ENCODE assay signal across 8 mouse cellular contexts in the genomic region with DNA sequence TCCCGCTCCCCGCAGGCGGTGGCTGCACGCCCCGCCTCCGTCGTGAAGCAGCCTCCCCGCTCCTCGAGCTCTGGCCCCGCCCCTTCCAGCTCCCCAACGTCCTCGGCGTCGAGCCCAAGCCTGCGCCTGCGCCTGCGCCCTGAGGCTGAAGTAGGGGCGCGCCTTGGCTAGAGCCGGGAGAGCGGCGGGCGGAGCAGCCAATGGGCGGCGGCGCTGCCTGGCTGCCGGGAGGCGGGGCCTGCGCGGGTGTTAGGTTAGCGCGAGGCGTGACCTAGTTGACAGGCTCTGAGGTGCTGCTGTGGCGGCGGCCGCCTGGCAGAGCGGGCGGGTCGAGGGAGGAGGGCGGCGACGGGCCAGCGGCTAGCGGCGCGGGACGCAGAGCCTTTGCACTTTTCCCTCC. TPM values are rescaled to one million over a fixed set of nuclear protein-coding genes. Genes with fewer than 3 reads are reported as not detected.
DNase-seq lines count a peak whose midpoint lies in the region; ATAC-seq and TF ChIP-seq lines count a peak whose summit lies in the region.

Macrod2 (plus strand) TSS at position 131 of the 400 bp plus-strand sequence.

- WGBS in hindbrain, embryonic 10.5 days = under 1% methylated on average over 47 of the region's 47 CpGs
- WGBS in lung, embryonic 15.5 days = under 1% methylated on average over 46 of the region's 47 CpGs
- under 1% methylated on average over 44 of the region's 47 CpGs for whole genome bisulfite sequencing in thymus, adult 2 months

- no peaks in the 10 kb centered on the region for H3K9me3 ChIP-seq in hindbrain, embryonic 10.5 days
- no peaks in the 10 kb centered on the region for H3K9me3 ChIP-seq in lung, embryonic 15.5 days

- peak within 1 kb of the TSS; percentile 57 for H3K9ac ChIP-seq in lung, embryonic 15.5 days

- peak within 1 kb of the TSS; percentile 74 for H3K4me3 ChIP-seq in hindbrain, embryonic 10.5 days
- H3K4me3 ChIP-seq in lung, embryonic 15.5 days = peak within 1 kb of the TSS; percentile 77
- peak within 1 kb of the TSS; percentile 54 for H3K4me3 ChIP-seq in thymus, adult 2 months (ENCODE audit: control insufficient read depth, insufficient read depth, low read length)

- peak within 1 kb of the TSS; percentile 87 for H3K27ac ChIP-seq in hindbrain, embryonic 10.5 days
- peak within 1 kb of the TSS; percentile 44; the same call in 1 of the 2 replicates for H3K27ac ChIP-seq in lung, embryonic 15.5 days
- H3K27ac ChIP-seq in thymus, adult 2 months (ENCODE audit: control insufficient read depth, insufficient read depth, low read length) = no peak within 1 kb of the TSS

- peak within 1 kb of the TSS; percentile 96 for H3K4me2 ChIP-seq in lung, embryonic 15.5 days

- CTCF ChIA-PET in Patski (lab: Charles Lee) = interaction anchor here (1.0 to 1.2 kb wide), 2 partner anchors 11 to 14 kb away, joined by 3 read pairs; no protein-coding TSS in a partner anchor

- peak; percentile 100 for ATAC-seq in Patski
- peak; percentile 100 for ATAC-seq in lung, embryonic 15.5 days (ENCODE audit: borderline replicate concordance, extremely low read depth, low FRiP score, low TSS enrichment)

- H3K4me1 ChIP-seq in hindbrain, embryonic 10.5 days (replicated peaks) = peaks cover 15% of the 10 kb centered on the region; the same call in 1 of the 2 replicates
- peaks cover 5% of the 10 kb centered on the region for H3K4me1 ChIP-seq in lung, embryonic 15.5 days
- H3K4me1 ChIP-seq in thymus, adult 2 months (replicated peaks; ENCODE audit: control insufficient read depth, insufficient read depth, low read length) = peaks cover 6% of the 10 kb centered on the region

- DNase-seq in Patski (ENCODE audit: low read depth, low spot score) = peak; percentile 62
- peak; percentile 99 to 100 for DNase-seq in cerebellum, postnatal 10 days
- peak; percentile 97 to 98 for DNase-seq in frontal cortex, adult 2 months (ENCODE audit: extremely low spot score in 1 of 2, low spot score in 1 of 2)
- DNase-seq in hindbrain, embryonic 10.5 days (ENCODE audit: low spot score) = peak; percentile 98
- DNase-seq in layer of hippocampus, adult 9-10 months (ENCODE audit: low spot score) = peak; percentile 89
- DNase-seq in ovary, adult 18-20 months (ENCODE audit: low spot score) = peak; percentile 97
- DNase-seq in thymus, adult 2 months = peak; percentile 95

- TF ChIP-seq CTCF in Patski (IDR thresholded peaks at IDR 0.05) = no peak
- no peak; the same call in 1 of the 2 replicates for TF ChIP-seq CTCF in thymus, adult 2 months (IDR thresholded peaks at IDR 0.05; ENCODE audit: borderline replicate concordance, control insufficient read depth, extremely low read depth, insufficient read depth, low read length, poor library complexity)

- in situ Hi-C loops in Patski (cut with MboI; ENCODE audit: low pct_unique_long_range_greater_than_20kb) = no loop called here

- H3K27me3 ChIP-seq in Patski = peaks cover 35% of the 10 kb centered on the region
- H3K27me3 ChIP-seq in hindbrain, embryonic 10.5 days (ENCODE audit: insufficient read depth, poor library complexity, severe bottlenecking) = peaks cover 13% of the 10 kb centered on the region
- H3K27me3 ChIP-seq in lung, embryonic 15.5 days = peaks cover 4% of the 10 kb centered on the region; the same call in 1 of the 2 replicates
- H3K27me3 ChIP-seq in thymus, adult 2 months (ENCODE audit: control insufficient read depth, insufficient read depth, low read length) = peaks cover 7% of the 10 kb centered on the region; the same call in 1 of the 2 replicates

- no peaks in the 10 kb centered on the region for H3K36me3 ChIP-seq in hindbrain, embryonic 10.5 days
- H3K36me3 ChIP-seq in lung, embryonic 15.5 days = no peaks in the 10 kb centered on the region
- no peaks in the 10 kb centered on the region for H3K36me3 ChIP-seq in thymus, adult 2 months (ENCODE audit: control insufficient read depth, insufficient read depth, low read length)

- TF ChIP-seq POLR2A in thymus, adult 2 months (IDR thresholded peaks at IDR 0.05; ENCODE audit: control insufficient read depth, extremely low read depth, insufficient read depth, low read length, poor library complexity) = peak; percentile 52; the same call in 1 of the 2 replicates

- POLR2A ChIA-PET in Patski (lab: Charles Lee) = interaction anchor here (1.1 kb wide), 1 partner anchor 17 kb away, joined by 3 read pairs; no protein-coding TSS in a partner anchor

RNA-seq across cellular contexts. Expression of gene Macrod2, which starts in this region (rescaled TPM):
- polyA plus RNA-seq in Patski (2021) = 5.1 TPM
- 24.2 and 25.6 TPM in 2 replicates for polyA plus RNA-seq in frontal cortex, adult 2 months (2012; rRNA removed)
- 38.0 and 41.9 TPM in 2 replicates for polyA plus RNA-seq in hindbrain, embryonic 10.5 days (2016; fragmentation: Nextera tagmentation; extraction: Ambion mirVana)
- 32.6 and 35.0 TPM in 2 replicates for polyA plus RNA-seq in lung, embryonic 15.5 days (2015; fragmentation: Nextera tagmentation; extraction: Ambion mirVana)
- polyA plus RNA-seq in thymus, adult 2 months (2012; rRNA removed) = 2.3 and 4.3 TPM in 2 replicates
